Mouse (Mus musculus) ES-Bruce4 (cell line): ENCODE data around the gene Cnpy3.

Experiments used
- CTCF ChIP-seq: IDR thresholded peaks from one replicate; pipeline ENCODE4 v1.8.1; 2011; ENCODE audit warnings: low read depth, low read length
- EP300 ChIP-seq: IDR thresholded peaks from 2 replicates; pipeline ENCODE4 v1.6.1; 2011; ENCODE audit warnings: low read depth, low read length; ENCODE audit not compliant: insufficient read depth

DNA sequence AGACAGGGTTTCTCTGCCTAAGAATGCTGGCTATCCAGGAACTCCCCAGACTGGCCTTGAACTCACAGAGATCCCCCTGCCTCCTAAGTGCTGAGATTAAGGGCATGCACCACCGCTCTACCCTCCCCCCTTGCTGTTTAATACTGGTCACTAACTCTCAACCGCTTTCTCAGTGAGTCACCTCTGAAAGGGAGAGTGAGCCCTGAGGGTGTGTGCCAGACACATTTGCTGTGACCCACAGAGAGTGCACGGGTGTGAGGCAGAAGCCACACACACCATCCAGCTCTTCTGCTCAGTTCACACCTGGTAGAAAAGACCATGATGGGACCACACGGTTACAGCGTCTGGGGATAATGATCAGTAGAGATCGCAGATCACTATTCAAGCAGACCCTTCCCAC is 53.5 kb downstream of the Cnpy3 start:
- TF ChIP-seq CTCF (no peak), EP300 (no peak)
